Mouse (Mus musculus): ENCODE measurements around the gene Scgb3a1. TPM values are rescaled to one million over a fixed set of nuclear protein-coding genes. Genes with fewer than 3 reads are reported as not detected.

The Scgb3a1 gene
- polyA plus RNA-seq, 1 experiment from 2014 or later, result not detected

DNA sequence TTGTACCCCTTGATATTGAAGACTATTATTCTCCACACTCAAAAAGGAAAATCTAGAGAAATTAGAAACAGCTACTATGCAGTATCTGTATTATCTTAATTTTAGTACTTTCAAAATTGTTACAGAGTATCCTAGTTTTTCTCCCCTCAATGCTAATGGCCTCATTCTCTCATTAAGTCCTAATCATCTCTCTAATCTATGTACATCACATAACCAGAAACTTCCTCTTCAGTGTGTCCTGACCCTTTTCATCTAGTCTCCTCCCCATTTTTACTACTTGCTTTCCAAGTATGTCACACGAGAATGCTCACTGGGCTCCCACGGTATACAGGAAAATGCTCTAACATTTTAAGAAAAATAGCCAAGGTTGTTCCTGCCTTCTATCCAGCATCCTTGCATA, 44.4 kb downstream of the Scgb3a1 start:
- Histone ChIP-seq H3K4me3 (no peak overlapping the region), H3K9me3 (replicated peaks) (no peaks in the 10 kb centered on the region), H3K27me3 (replicated peaks) (no peaks in the 10 kb centered on the region), H3K4me2 (0 out of 2 replicates have a peak overlapping the region, but pooled peaks have one; percentile 12), H3K9ac (0 out of 2 replicates have a peak overlapping the region, but pooled peaks have one; percentile 8), H3K4me1 (peaks cover 59% of the 10 kb centered on the region), H3K36me3 (peaks cover 64% of the 10 kb centered on the region), H3K27ac (peak overlapping the region; percentile 27; the same call in 1 of the 2 replicates)
- no peak for ATAC-seq
- 56% methylated on average over 2 of the region's 2 CpGs for WGBS (ENCODE audit: insufficient replicate concordance)

DNA sequence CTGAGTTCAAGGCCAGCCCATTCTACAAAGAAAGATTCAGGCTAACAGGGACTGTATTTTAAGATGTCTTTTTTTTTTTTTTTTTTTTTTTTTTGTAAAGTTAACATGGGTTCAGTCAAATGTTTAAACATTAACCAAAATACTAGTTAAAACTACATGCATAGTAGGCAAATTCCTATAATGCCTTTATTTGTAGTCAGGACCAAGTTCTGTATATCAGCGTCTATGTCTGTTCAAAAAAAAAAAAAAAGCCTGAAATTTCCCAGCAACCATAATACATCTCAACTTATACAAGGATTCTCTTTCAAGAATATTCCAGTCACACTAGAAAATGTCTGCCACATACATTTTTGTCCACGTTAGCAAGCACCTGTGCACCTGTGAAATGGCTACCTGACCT, 47.3 kb downstream of the Scgb3a1 start:
- peaks cover 42% of the 10 kb centered on the region for H3K36me3 ChIP-seq
- peak overlapping the region; percentile 100 for H3K4me3 ChIP-seq
- no peaks in the 10 kb centered on the region for H3K27me3 ChIP-seq (replicated peaks)
- WGBS (ENCODE audit: insufficient replicate concordance), result 74% methylated on average over 2 of the region's 2 CpGs
- H3K9me3 ChIP-seq (replicated peaks), result no peaks in the 10 kb centered on the region
- peak overlapping the region; percentile 99; the same call in 1 of the 2 replicates for H3K9ac ChIP-seq
- H3K4me2 ChIP-seq, result peak overlapping the region; percentile 85
- peaks cover 66% of the 10 kb centered on the region for H3K4me1 ChIP-seq
- ATAC-seq, result no peak
- no peak overlapping the region for H3K27ac ChIP-seq

GRCm38 (mm10) chr11:49711981-49712554, 48.7 kb downstream of the Scgb3a1 start:
- peak overlapping the region; percentile 85 for H3K4me2 ChIP-seq
- peak overlapping the region; percentile 96 for H3K27ac ChIP-seq
- WGBS (ENCODE audit: insufficient replicate concordance), result under 1% methylated on average over 60 of the region's 70 CpGs
- no peaks in the 10 kb centered on the region for H3K9me3 ChIP-seq (replicated peaks)
- ATAC-seq, result peak; percentile 47
- H3K9ac ChIP-seq, result peak overlapping the region; percentile 99
- peaks cover 28% of the 10 kb centered on the region for H3K36me3 ChIP-seq
- peaks cover 58% of the 10 kb centered on the region for H3K4me1 ChIP-seq
- H3K27me3 ChIP-seq (replicated peaks), result no peaks in the 10 kb centered on the region
- peak overlapping the region; percentile 100 for H3K4me3 ChIP-seq

DNA sequence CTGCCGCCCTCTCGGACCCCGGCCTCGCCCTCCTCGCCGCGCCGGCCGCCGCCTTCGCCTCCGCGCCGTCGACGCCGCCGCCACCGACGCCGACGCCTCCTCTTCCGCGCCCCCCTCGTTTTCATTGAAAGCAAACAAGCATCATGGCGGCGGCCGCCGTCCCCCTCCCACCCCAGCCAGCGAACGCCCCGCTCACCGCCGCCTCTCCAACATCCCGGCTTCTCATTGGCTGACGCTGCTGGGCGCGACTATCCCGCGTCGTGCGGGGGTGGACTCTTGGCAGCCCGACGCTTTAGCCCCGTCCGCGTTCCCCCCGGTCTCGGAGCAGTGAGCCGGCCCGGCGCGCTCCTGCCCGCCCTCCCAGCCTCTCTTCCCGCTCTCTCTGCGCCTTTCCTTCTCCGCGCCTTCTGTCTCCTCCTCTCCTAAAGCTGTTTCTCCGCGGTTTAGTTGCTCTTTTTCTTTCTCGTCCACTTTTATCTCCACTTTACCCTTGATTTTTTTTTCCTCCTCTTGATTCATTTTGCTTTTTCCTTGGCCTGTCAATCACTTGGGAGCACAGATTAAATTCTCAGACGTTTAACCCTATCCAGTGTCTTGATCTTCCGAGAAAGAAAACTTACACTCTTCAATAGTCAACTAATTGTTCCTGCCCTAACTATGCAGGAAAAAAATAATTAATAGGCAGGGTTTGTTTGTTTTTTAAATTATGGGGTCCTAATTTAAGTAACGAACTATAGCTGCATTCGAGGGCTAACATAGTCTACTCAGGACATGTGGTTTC, 49.3 kb downstream of the Scgb3a1 start, which contains the start of gene Cnot6:
Gene Cnot6, minus strand, starts transcription at position 169 of the 781 bp plus-strand sequence.
- peak within 1 kb of the TSS; percentile 100 for H3K4me3 ChIP-seq
- H3K9me3 ChIP-seq (replicated peaks), result no peaks in the 10 kb centered on the region
- H3K27me3 ChIP-seq (replicated peaks), result no peaks in the 10 kb centered on the region
- peak within 1 kb of the TSS; percentile 85 for H3K4me2 ChIP-seq
- ATAC-seq, result peak; percentile 92
- peaks cover 53% of the 10 kb centered on the region for H3K4me1 ChIP-seq
- H3K36me3 ChIP-seq, result peaks cover 23% of the 10 kb centered on the region
- WGBS (ENCODE audit: insufficient replicate concordance), result under 1% methylated on average over 65 of the region's 65 CpGs
- H3K9ac ChIP-seq, result peak within 1 kb of the TSS; percentile 99
- peak within 1 kb of the TSS; percentile 96 for H3K27ac ChIP-seq

DNA sequence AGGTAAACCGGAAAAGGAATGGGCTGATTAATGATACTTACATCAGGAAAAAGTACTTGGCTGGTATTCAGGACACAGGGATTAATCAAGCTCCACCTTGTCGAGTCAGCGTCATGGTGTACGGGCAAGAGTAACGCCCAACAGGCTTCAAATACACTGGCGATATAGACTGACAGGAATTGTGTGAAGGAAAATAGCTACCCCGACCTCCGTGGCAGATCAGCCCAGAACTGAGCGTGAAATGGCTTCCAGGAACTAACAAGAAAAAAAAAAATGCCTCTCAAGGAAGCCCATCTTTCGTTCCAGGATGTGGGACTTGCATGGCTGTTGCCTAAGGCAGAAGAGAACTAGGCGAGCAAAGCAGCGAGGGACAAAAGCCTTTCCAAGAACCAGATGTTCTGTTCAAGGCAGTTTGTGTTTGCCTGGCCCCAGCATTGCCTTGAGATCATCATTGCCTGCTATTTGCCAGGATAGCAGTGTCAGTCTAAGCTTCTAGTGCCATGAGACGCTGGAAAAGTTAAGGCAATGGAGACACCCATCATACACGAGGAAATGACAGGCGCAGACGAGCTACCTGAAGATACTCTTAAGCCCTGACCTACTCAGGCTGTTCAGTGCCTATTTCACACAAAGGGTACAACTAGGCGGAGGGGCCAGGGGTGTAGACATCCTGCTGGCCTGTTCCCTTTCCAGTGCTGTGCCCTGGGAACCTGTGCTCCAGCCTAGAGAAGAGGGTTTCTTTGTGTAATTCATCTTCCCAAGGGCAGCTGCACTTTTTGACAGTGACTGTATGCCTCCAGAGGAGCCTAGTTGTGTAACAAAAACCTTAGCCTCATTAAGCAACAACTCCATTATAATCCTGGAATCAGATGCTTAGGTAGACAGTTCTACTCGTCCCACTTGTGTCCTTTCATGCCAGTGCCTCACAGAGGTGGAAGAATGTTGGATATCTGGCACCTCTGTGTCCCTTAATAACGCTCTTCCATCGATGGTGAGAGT, 50.2 kb downstream of the Scgb3a1 start:
- H3K36me3 ChIP-seq, result peaks cover 16% of the 10 kb centered on the region
- peak; percentile 53 for ATAC-seq
- H3K27ac ChIP-seq, result peak overlapping the region; percentile 96
- H3K4me3 ChIP-seq, result peak overlapping the region; percentile 100
- H3K9me3 ChIP-seq (replicated peaks), result no peaks in the 10 kb centered on the region
- H3K4me1 ChIP-seq, result peaks cover 44% of the 10 kb centered on the region
- H3K9ac ChIP-seq, result peak overlapping the region; percentile 99
- H3K27me3 ChIP-seq (replicated peaks), result no peaks in the 10 kb centered on the region
- peak overlapping the region; percentile 85 for H3K4me2 ChIP-seq
- 37% methylated on average over 20 of the region's 20 CpGs for WGBS (ENCODE audit: insufficient replicate concordance)

Other genes with a start within 250 kb of the Scgb3a1 start
- gene Olfr1389, start 240.5 kb upstream of the Scgb3a1 start, polyA plus RNA-seq (2016; fragmentation: Nextera tagmentation; extraction: Ambion mirVana), result not detected in 2 replicates
- 0.07 and 0.11 TPM in 2 replicates for gene Olfr1388, start 227.0 kb upstream of the Scgb3a1 start, polyA plus RNA-seq (2016; fragmentation: Nextera tagmentation; extraction: Ambion mirVana)
- not detected in 2 replicates for gene Olfr1387, start 208.3 kb upstream of the Scgb3a1 start, polyA plus RNA-seq (2016; fragmentation: Nextera tagmentation; extraction: Ambion mirVana)
- not detected in 2 replicates for gene Olfr1386, start 198.6 kb upstream of the Scgb3a1 start, polyA plus RNA-seq (2016; fragmentation: Nextera tagmentation; extraction: Ambion mirVana)
- gene Olfr1385, start 174.5 kb upstream of the Scgb3a1 start, polyA plus RNA-seq (2016; fragmentation: Nextera tagmentation; extraction: Ambion mirVana), result not detected in 2 replicates
- gene Olfr1384, start 156.9 kb upstream of the Scgb3a1 start, polyA plus RNA-seq (2016; fragmentation: Nextera tagmentation; extraction: Ambion mirVana), result not detected in 2 replicates
- not detected in 2 replicates for gene Olfr1383, start 144.0 kb upstream of the Scgb3a1 start, polyA plus RNA-seq (2016; fragmentation: Nextera tagmentation; extraction: Ambion mirVana)
- gene Olfr1382, start 135.4 kb upstream of the Scgb3a1 start, polyA plus RNA-seq (2016; fragmentation: Nextera tagmentation; extraction: Ambion mirVana), result not detected in 2 replicates
- not detected in 2 replicates for gene Olfr1381, start 120.2 kb upstream of the Scgb3a1 start, polyA plus RNA-seq (2016; fragmentation: Nextera tagmentation; extraction: Ambion mirVana)
- gene Olfr1380, start 106.7 kb upstream of the Scgb3a1 start, polyA plus RNA-seq (2016; fragmentation: Nextera tagmentation; extraction: Ambion mirVana), result not detected in 2 replicates
- gene Flt4, start 54.3 kb upstream of the Scgb3a1 start, polyA plus RNA-seq (2016; fragmentation: Nextera tagmentation; extraction: Ambion mirVana), result 4.7 and 4.8 TPM in 2 replicates
- gene Cnot6, start 49.1 kb downstream of the Scgb3a1 start, polyA plus RNA-seq (2016; fragmentation: Nextera tagmentation; extraction: Ambion mirVana), result 40.2 and 44.7 TPM in 2 replicates
- gene Gfpt2, start 130.6 kb downstream of the Scgb3a1 start, polyA plus RNA-seq (2016; fragmentation: Nextera tagmentation; extraction: Ambion mirVana), result 3.2 and 3.3 TPM in 2 replicates
- gene Mapk9, start 183.1 kb downstream of the Scgb3a1 start, polyA plus RNA-seq (2016; fragmentation: Nextera tagmentation; extraction: Ambion mirVana), result 34.6 and 38.2 TPM in 2 replicates
- gene Rasgef1c, start 238.2 kb downstream of the Scgb3a1 start, polyA plus RNA-seq (2016; fragmentation: Nextera tagmentation; extraction: Ambion mirVana), result not detected in 2 replicates